Mouse (Mus musculus) heart, postnatal 10 days (tissue): ENCODE measurements around the gene Agk. TPM values are rescaled to one million over a fixed set of nuclear protein-coding genes. Genes with fewer than 3 reads are reported as not detected.

Source experiments
- DNase-seq, 2 experiments: peaks; one replicate each; pipeline ENCODE4 v3.0.0; 2021
- intact Hi-C: fragments of 180-260 bp; cut with DNase I; formaldehyde crosslinking; loops from one replicate; pipeline ENCODE4 v1.15.1; 2025
- total RNA-seq, 2 experiments: library from RNA; stranded (reverse); gene quantifications; 2 replicates each; pipeline ENCODE4 v1.2.3; 2021

The Agk gene
- total RNA-seq, 2 experiments from 2014 or later, result 21.0 to 22.5 TPM

DNA sequence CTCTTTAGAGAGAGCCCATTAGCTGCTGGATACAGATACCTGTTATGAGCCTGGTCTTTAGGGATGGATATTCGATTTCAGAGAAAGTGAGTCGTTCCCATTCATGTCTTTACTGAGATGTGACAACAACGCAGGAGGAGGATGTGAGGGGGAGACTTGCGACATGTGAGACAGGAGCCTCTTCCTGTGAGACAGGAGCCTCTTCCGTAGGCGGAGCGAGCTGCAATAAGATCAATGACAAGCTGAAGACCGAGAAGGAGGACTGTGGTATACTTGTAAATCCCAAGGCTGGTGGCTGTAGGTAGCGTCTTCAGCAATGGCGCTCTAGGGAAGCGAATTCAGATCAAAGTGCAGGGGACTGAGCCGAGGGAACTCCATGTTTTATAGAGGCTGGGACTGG is 114.8 kb downstream of the Agk start:
- DNase-seq, result no peak
- intact Hi-C loops, result no loop called here

DNA sequence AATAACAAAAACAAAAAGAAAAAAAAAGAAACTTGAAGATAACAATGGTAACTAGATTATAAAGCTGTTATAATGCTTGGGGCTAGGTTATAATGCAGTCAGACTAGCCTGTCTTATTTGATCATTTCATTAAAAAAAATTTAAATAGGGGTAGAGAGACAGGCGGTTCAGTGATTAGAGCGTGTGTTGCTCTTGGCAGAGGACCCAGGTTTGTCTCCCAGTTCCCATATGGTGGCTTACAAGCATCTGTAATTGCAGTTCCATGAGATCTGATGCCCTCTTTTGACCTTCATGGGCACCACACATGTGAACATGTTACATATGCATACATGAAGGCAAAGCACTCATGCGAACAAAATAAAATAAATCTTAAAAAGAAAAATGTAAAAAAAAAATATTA is 116.3 kb downstream of the Agk start:
- intact Hi-C loops, result no loop called here
- no peak for DNase-seq

DNA sequence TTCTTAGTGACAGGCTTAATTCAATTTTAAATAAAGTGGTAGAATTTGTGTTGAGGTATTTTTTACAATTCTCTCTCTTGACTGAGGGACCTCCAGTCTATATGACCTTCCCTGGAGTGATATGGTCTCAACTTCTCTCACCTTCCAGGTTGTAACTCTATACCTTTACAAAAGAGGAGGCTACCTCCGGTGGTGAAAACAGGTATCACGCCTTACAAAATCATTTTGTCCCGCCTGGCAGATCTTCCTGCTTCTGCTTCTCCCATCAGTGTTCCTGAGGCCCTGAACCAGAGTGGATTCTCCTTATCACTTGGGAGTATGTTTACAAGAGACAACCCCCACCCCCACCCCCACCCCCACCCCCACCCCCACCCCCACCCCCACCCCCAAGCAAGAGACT is 116.8 kb downstream of the Agk start:
- no peak for DNase-seq
- intact Hi-C loops, result no loop called here

DNA sequence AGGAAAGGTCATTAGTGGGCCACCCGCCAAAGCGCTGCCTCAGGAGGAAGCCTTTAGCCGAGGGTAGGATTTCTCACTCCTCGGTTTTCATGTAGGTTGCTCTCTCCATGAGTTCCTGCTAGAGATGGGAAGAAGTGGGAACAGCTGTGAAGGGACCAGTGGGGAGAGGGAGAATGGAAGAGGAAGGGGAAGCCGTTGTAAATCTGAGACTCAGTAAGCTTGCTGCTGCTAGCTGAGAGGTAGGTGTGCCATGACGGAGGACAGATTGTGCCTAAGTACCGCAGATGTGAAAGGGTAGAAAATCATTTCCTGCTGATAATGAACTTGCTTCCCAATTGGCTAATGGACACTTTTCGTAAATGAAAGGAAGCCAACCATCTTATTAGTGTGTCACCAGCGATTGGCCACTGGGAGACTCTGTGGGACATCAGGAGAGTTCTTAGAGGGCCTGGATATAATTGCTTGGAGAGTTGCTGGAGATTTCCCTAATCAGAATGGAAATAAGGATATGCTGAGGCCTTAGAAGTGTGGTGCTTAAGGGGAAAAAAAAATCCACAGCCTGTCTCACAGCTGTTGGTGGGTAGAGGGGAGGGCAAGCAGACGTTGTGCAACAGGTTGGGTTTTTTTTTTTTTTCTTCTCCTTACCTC is 118.4 kb downstream of the Agk start:
- DNase-seq, result no peak
- intact Hi-C loops, result no loop called here

Other genes with a start within 250 kb of the Agk start
- gene E330009J07Rik, start 111.0 kb downstream of the Agk start, total RNA-seq, result 1 to 10 TPM; 3.0 to 4.4 TPM
- not detected for gene Wee2, start 113.9 kb downstream of the Agk start, total RNA-seq
- gene Ssbp1, start 146.2 kb downstream of the Agk start, total RNA-seq, result 10 to 100 TPM; 35.6 to 38.0 TPM
- not detected for gene Tas2r137, start 166.1 kb downstream of the Agk start, total RNA-seq
- gene Tas2r108, start 168.4 kb downstream of the Agk start, total RNA-seq, result not detected
- gene Prss37, start 194.3 kb downstream of the Agk start, total RNA-seq, result not detected
- gene Olfr461, start 229.9 kb downstream of the Agk start, total RNA-seq, result not detected
- gene Olfr460, start 244.3 kb downstream of the Agk start, total RNA-seq, result not detected